In the genomic region with DNA sequence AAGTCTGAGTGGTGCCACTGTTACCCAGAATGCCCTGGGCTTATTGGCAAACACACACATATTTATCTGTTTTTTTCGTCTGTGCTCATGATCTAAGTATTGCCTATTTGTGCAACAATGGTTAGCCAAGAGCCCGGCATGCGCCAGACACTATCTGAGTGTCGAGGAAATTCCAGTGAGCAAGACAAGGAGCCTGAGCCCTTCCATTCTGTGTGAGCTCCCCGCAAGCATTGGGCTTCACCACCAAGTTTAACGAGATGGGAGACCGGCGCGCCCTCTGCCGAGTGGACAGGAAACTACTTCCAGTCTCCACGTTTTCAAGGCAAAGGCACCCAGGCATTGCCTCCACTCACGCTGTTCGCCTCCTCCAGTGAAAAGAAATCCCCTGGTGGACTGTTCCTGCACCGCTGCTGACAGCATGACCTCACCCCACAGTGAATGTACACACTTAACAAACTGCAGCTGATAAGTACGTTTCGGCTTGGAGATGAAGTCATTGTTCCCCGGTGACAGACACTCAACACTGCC, we compare ENCODE assay signal across 8 mouse cellular contexts. TPM values are rescaled to one million over a fixed set of nuclear protein-coding genes. Genes with fewer than 3 reads are reported as not detected.
A peak's percentile ranks its signal among the peaks of the same experiment; 100 is the strongest.
DNase-seq lines count a peak whose midpoint lies in the region; ATAC-seq lines count a peak whose summit lies in the region.

No protein-coding gene starts in this region.

- ATAC-seq in kidney, embryonic 14.5 days (ENCODE audit: low FRiP score, low TSS enrichment): no peak
- ATAC-seq in intestine, embryonic 15.5 days: peak; percentile 59
- ATAC-seq in megakaryocyte progenitor cell, adult 5-6 weeks (replicated peaks; ENCODE audit: poor library complexity): peak; percentile 67

- no peak overlapping the region for H3K9ac ChIP-seq in kidney, embryonic 14.5 days (ENCODE audit: low read depth, low read length)
- H3K9ac ChIP-seq in intestine, embryonic 15.5 days: no peak overlapping the region

- DNase-seq in kidney, adult 9 months: peak; percentile 37
- peak; percentile 83 for DNase-seq in MN1 (ENCODE audit: low spot score)
- peak; percentile 33 for DNase-seq in gastrocnemius, postnatal 10 days
- DNase-seq in urinary bladder, postnatal 14 days (ENCODE audit: low spot score): peak; percentile 46
- DNase-seq in cerebellum, adult 9-10 months: no peak

- H3K9me3 ChIP-seq in kidney, embryonic 14.5 days (ENCODE audit: control insufficient read depth, low read length): no peaks in the 10 kb centered on the region; the same call in 1 of the 2 replicates
- no peaks in the 10 kb centered on the region for H3K9me3 ChIP-seq in intestine, embryonic 15.5 days

- no peak overlapping the region for H3K27ac ChIP-seq in kidney, embryonic 14.5 days (ENCODE audit: low read depth, low read length)
- no peak overlapping the region for H3K27ac ChIP-seq in intestine, embryonic 15.5 days

- no peaks in the 10 kb centered on the region for H3K36me3 ChIP-seq in kidney, embryonic 14.5 days (ENCODE audit: control insufficient read depth, insufficient read depth, low read length)
- no peaks in the 10 kb centered on the region for H3K36me3 ChIP-seq in intestine, embryonic 15.5 days

- H3K4me2 ChIP-seq in kidney, embryonic 14.5 days (replicated peaks; ENCODE audit: low read depth, low read length): no peak overlapping the region
- 0 out of 2 replicates have a peak overlapping the region, but pooled peaks have one; percentile 24 for H3K4me2 ChIP-seq in intestine, embryonic 15.5 days (replicated peaks)

- H3K4me3 ChIP-seq in kidney, embryonic 14.5 days (ENCODE audit: low read length): no peak overlapping the region
- no peak overlapping the region for H3K4me3 ChIP-seq in intestine, embryonic 15.5 days (replicated peaks)

- 82% methylated on average over 17 of the region's 17 CpGs for WGBS in kidney, embryonic 14.5 days
- WGBS in intestine, embryonic 15.5 days: 62% methylated on average over 17 of the region's 17 CpGs

- no peaks in the 10 kb centered on the region for H3K4me1 ChIP-seq in kidney, embryonic 14.5 days (ENCODE audit: control insufficient read depth, insufficient read depth, low read length)
- H3K4me1 ChIP-seq in intestine, embryonic 15.5 days (replicated peaks): no peaks in the 10 kb centered on the region

- H3K27me3 ChIP-seq in kidney, embryonic 14.5 days (ENCODE audit: control insufficient read depth, insufficient read depth, low read length): no peaks in the 10 kb centered on the region
- no peaks in the 10 kb centered on the region for H3K27me3 ChIP-seq in intestine, embryonic 15.5 days (replicated peaks)

RNA-seq across cellular contexts. Expression of gene Stk38l, which starts 39.0 kb away (rescaled TPM):
- polyA plus RNA-seq in kidney, embryonic 14.5 days (2014; fragmentation: Nextera tagmentation; extraction: Ambion mirVana): 9.9 and 17.2 TPM in 2 replicates
- 1 to 10 TPM; 8.3 to 9.5 TPM for total RNA-seq in gastrocnemius, postnatal 10 days (2021)
- polyA plus RNA-seq in intestine, embryonic 15.5 days (2015; fragmentation: Nextera tagmentation; extraction: Ambion mirVana): 18.0 and 18.8 TPM in 2 replicates
- total RNA-seq in megakaryocyte progenitor cell, adult 5-6 weeks (2015): 2.5 and 3.0 TPM in 2 replicates
- 2.3 and 2.4 TPM in 2 replicates for total RNA-seq in megakaryocyte progenitor cell, adult 5-6 weeks (2017)

RNA-seq across cellular contexts. Expression of gene Tm7sf3, which starts 43.2 kb away (rescaled TPM):
- polyA plus RNA-seq in kidney, embryonic 14.5 days (2014; fragmentation: Nextera tagmentation; extraction: Ambion mirVana): 20.3 and 37.4 TPM in 2 replicates
- total RNA-seq in gastrocnemius, postnatal 10 days (2021): 10 to 100 TPM; 19.6 to 22.7 TPM
- polyA plus RNA-seq in intestine, embryonic 15.5 days (2015; fragmentation: Nextera tagmentation; extraction: Ambion mirVana): 28.2 and 32.5 TPM in 2 replicates
- 78.9 and 81.3 TPM in 2 replicates for total RNA-seq in megakaryocyte progenitor cell, adult 5-6 weeks (2015)
- total RNA-seq in megakaryocyte progenitor cell, adult 5-6 weeks (2017): 92.5 and 99.5 TPM in 2 replicates

RNA-seq across cellular contexts. Expression of gene Med21, which starts 43.5 kb away (rescaled TPM):
- polyA plus RNA-seq in kidney, embryonic 14.5 days (2014; fragmentation: Nextera tagmentation; extraction: Ambion mirVana): 143 and 185 TPM in 2 replicates
- 10 to 100 TPM; 46.3 to 52.4 TPM for total RNA-seq in gastrocnemius, postnatal 10 days (2021)
- polyA plus RNA-seq in intestine, embryonic 15.5 days (2015; fragmentation: Nextera tagmentation; extraction: Ambion mirVana): 124 and 128 TPM in 2 replicates
- total RNA-seq in megakaryocyte progenitor cell, adult 5-6 weeks (2015): 222 and 260 TPM in 2 replicates
- total RNA-seq in megakaryocyte progenitor cell, adult 5-6 weeks (2017): 190 and 247 TPM in 2 replicates
